Mouse (Mus musculus) left cerebral cortex, adult 11 months (tissue): ENCODE results near the gene Metap2.
A peak's percentile ranks its signal among the peaks of the same experiment; 100 is the strongest.
"Not testable (repeated sequence)": the region's sequence is repeated elsewhere in the genome, so short reads cannot be mapped to it uniquely, and the experiment has no call there.

Source experiments
- DNase-seq: peaks from one replicate; pipeline ENCODE4 v3.0.0; 2022; ENCODE audit warnings: low spot score

The Metap2 gene

DNA sequence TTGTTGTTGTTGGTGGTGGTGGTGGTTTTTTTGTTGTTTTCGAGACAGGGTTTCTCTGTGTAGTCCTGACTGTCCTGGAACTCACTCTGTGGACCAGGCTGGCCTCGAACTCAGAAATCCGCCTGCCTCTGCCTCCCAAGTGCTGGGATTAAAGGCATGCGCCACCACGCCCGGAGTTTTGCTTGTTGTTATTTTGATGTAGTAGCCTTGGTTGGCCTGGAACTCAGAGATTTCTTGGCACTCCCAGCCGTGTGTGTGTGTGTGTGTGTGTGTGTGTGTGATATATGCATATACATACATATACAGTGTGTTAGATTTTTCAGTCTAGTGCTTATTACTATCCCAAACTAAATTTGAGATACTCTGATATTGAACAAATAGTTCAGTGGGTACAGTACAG lies 61.8 kb downstream of the Metap2 start:
- DNase-seq: not testable (repeated sequence)

GRCm38 (mm10) chr10:93834394-93834745 lies 62.5 kb downstream of the Metap2 start:
- no peak for DNase-seq

DNA sequence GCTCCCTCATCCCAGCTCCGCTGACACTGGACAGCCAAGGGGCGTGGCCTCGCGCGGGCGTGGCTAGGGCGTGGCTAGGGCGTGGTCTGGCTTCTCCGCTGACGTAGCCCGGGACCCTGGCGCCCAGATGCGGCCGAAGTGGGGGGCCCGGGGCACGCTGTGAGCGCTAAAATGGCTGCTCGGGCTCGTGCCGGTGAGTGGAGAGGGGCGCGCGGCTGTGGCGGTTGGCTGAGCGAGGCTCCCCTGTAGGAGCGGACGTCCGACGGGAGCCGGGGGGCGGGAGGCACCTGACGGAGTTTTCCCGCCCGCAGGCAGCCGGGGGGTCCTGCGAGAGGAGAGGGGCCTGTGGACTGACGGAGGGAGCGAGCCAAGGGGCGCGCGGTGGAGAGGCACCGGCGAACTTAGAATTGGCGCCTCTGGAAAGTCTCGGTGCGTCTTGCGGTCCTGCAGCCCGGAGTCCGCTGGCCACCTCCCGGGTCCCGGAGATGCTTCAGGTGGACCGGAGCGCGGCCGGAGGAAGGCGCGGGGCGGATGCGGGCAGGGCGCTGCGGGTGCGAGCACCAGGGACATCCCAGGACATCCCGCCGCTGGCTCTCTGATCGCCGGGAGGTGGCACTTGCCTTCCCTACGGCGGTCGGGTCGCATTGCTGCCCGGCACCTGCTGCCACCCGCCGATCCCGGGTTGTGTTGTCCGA lies 63.0 kb downstream of the Metap2 start:
- DNase-seq: no peak

GRCm38 (mm10) chr10:93833370-93833698 lies 63.6 kb downstream of the Metap2 start:
- no peak for DNase-seq

- no peak for DNase-seq
Measured at GRCm38 (mm10) chr10:93832811-93833210, 64.1 kb downstream of the Metap2 start.

DNA sequence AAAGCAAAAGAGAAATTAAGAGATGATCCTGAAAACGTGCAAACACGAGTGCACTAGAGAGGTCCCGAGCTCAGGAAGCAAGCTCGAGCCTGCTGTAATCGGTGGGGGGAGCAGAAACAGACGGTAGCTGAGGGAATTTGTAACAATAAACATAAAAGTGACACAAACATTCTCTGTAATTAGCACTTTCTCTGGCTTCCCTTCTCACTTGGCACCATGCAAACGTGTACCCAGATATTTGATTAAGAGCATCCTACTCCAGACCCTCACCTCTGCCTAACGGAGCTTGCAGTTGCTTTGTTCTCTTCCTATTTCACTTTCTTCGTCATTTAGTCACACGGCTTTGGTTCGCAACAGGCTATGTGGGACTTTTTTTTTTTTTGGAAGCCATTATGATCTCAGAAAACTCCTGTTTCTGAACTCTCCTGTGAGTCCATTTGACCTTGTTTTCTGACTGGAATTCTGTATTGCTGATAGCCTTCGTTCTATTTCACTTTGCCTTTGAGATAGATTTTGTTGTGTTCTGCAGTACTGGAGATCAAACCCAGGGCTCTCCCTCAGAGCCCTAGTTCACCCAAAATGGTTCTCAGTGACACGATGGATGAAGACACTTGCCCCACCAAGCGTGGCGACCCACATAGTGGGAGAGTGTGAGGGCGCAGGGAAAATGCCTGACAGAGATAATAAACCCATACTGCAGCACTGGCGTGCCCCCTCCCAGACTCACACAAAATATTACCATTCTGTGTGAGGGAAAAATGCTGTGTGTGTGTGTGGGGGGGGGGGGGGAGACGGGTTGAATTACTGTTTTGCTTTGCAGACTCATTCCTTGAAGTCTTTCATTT lies 64.9 kb downstream of the Metap2 start:
- no peak for DNase-seq

- no peak for DNase-seq
Measured at GRCm38 (mm10) chr10:93830931-93831729, 65.8 kb downstream of the Metap2 start, which contains the start of gene Usp44. Gene Usp44, plus strand, starts transcription at chr10:93831555.

GRCm38 (mm10) chr10:93829898-93830831 lies 66.7 kb downstream of the Metap2 start:
- DNase-seq: no peak

- peak; percentile 38 for DNase-seq
Measured at GRCm38 (mm10) chr10:93818661-93819060, 78.2 kb downstream of the Metap2 start.

GRCm38 (mm10) chr10:93813755-93814154 lies 83.1 kb downstream of the Metap2 start:
- no peak for DNase-seq

DNA sequence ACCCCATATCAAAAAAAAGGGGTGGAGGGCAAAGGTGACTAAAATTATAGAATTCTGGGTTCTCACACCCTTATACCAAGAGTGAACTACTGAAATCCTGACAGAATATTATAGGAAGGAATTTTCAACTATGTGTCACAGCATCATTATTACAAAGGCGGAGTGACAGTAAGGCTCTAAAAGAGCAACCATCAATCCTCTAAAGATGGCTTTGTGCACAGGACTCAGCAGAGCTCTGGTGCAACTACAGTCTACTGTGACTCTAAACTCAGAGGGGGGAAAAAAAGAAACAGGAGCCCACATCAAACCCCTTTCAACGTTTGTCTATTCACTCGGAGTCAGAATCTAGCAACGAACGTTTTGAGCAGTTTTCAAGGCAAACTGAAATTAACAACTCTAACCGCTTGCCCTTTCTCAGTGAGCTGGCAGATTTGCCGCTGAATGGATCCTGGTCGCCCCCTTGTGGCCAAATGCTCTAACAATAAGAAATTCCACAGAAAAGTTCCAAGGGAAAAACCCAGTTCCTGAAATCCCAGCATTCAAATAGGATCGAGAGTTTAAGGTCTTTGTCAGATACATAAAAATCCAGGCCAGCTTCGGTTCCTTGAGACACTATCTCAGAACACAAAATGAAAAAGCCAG lies 84.0 kb downstream of the Metap2 start:
- peak; percentile 51 for DNase-seq

- DNase-seq: no peak
Measured at GRCm38 (mm10) chr10:93812098-93812497, 84.8 kb downstream of the Metap2 start.

- DNase-seq: no peak
Measured at GRCm38 (mm10) chr10:93810590-93811185, 86.2 kb downstream of the Metap2 start.

DNA sequence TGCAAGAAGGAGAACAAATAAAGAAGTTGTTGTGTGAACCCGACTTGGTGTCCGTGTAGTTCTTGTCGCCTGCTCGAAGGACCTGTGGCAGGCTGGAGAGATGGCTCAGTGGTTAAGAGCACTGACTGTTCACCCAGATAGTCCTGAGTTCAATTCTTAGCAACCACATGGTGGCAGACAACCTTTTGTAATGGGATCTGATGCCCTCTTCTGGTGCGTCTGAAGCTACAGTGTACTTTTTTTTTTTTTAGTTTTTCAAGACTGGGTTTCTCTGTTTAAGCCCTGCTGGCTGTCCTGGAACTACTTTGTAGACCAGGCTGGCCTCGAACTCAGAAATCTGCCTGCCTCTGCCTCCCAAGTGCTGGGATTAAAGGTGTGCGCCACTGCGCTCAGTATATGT lies 87.5 kb downstream of the Metap2 start:
- not testable (repeated sequence) for DNase-seq
